Comparison of ENCODE assay signal across 8 mouse cellular contexts in the genomic region with DNA sequence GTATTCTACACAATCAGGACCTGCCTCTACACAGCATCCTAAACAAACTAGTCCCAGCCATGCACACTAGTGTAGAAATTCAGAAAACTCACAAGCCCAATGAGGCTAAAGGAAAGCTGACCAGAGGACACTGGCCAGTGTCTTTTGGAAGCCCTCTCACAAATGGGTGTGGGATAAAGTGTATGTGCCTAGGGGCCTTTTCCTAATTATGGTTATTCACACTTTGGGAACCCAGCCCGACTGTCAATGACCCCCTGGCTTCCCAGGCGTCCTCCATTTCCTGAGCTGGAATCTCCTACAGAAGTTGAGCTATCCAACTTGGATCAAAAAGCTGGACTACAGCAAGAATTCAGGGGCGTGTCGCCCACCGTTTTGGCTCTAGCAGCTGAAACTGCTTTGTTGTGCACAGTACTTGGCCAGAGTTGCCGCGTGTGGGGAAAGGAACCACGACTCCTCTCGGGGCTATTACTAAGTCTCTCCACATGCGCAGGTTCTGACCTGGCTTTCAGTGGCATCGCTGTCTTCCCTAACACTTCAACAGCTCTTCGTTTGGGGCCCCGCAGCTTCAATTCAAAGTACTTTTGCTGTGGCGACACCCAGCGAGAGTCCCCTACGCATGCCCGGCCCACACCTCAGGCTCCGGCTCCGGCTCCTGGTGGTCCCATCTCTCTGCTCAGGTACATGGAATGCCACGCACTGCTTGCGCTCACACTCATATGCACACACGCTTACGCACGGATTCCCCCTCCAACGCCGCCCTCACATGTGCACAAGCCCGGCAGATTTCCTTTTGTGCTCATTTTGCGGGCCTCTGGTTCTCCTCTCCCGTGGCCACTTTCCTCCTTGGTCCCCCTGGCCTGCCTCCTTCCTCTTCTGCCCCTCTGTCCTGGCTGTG. TPM values are rescaled to one million over a fixed set of nuclear protein-coding genes. Genes with fewer than 3 reads are reported as not detected.
DNase-seq lines count a peak whose midpoint lies in the region; ATAC-seq and TF ChIP-seq lines count a peak whose summit lies in the region.

No protein-coding gene starts in this region.

- H3K36me3 ChIP-seq in lung, embryonic 14.5 days (ENCODE audit: insufficient read depth): no peaks in the 10 kb centered on the region
- no peaks in the 10 kb centered on the region for H3K36me3 ChIP-seq in intestine, embryonic 16.5 days (ENCODE audit: control insufficient read depth, insufficient read depth, low read length)

- ATAC-seq in lung, embryonic 14.5 days (ENCODE audit: insufficient read depth): no peak
- no peak for ATAC-seq in intestine, embryonic 16.5 days

- no peak for TF ChIP-seq POLR2A in olfactory bulb, adult 2 months (IDR thresholded peaks at IDR 0.05; ENCODE audit: insufficient read depth, low read depth, low read length)

- no peaks in the 10 kb centered on the region for H3K4me1 ChIP-seq in lung, embryonic 14.5 days (ENCODE audit: insufficient read depth)
- peaks cover 5% of the 10 kb centered on the region; the same call in 1 of the 2 replicates for H3K4me1 ChIP-seq in intestine, embryonic 16.5 days (ENCODE audit: control insufficient read depth, insufficient read depth, low read length)
- H3K4me1 ChIP-seq in olfactory bulb, adult 2 months (ENCODE audit: control insufficient read depth, insufficient read depth, low read length): peaks cover 21% of the 10 kb centered on the region

- peaks cover 65% of the 10 kb centered on the region for H3K27me3 ChIP-seq in lung, embryonic 14.5 days (ENCODE audit: insufficient read depth, low read length)
- peaks cover 63% of the 10 kb centered on the region for H3K27me3 ChIP-seq in intestine, embryonic 16.5 days (replicated peaks; ENCODE audit: control insufficient read depth, insufficient read depth, low read length)

- no peak overlapping the region for H3K9ac ChIP-seq in lung, embryonic 14.5 days
- no peak overlapping the region for H3K9ac ChIP-seq in intestine, embryonic 16.5 days (ENCODE audit: low read depth, low read length)

- H3K9me3 ChIP-seq in lung, embryonic 14.5 days (ENCODE audit: low read depth, low read length): no peaks in the 10 kb centered on the region
- no peaks in the 10 kb centered on the region for H3K9me3 ChIP-seq in intestine, embryonic 16.5 days (ENCODE audit: control insufficient read depth, low read length)

- peak overlapping the region; percentile 37; the same call in 1 of the 2 replicates for H3K4me3 ChIP-seq in lung, embryonic 14.5 days (ENCODE audit: low read depth, low read length)
- no peak overlapping the region for H3K4me3 ChIP-seq in intestine, embryonic 16.5 days (ENCODE audit: low read length)
- H3K4me3 ChIP-seq in olfactory bulb, adult 2 months (ENCODE audit: insufficient read depth, low read depth, low read length): peak overlapping the region; percentile 41

- TF ChIP-seq CTCF in lung, embryonic 14.5 days (IDR thresholded peaks at IDR 0.05; ENCODE audit: low read depth): no peak
- TF ChIP-seq CTCF in olfactory bulb, adult 2 months (IDR thresholded peaks at IDR 0.05; ENCODE audit: insufficient read depth, low read depth, low read length): no peak

- no peak for DNase-seq in lung, embryonic 14.5 days
- no peak for DNase-seq in lung, postnatal 25 days (ENCODE audit: low spot score)
- DNase-seq in embryo, embryonic 11 days: peak; percentile 62
- DNase-seq in thymus, postnatal 4 days: no peak
- DNase-seq in adipocyte (ENCODE audit: low spot score): no peak
- no peak for DNase-seq in ovary, postnatal 36 days (ENCODE audit: low spot score)

- H3K4me2 ChIP-seq in lung, embryonic 14.5 days: peak overlapping the region; percentile 67
- H3K4me2 ChIP-seq in intestine, embryonic 16.5 days (ENCODE audit: low read depth, low read length): 0 out of 2 replicates have a peak overlapping the region, but pooled peaks have one; percentile 38

- H3K27ac ChIP-seq in lung, embryonic 14.5 days (ENCODE audit: low read depth): no peak overlapping the region
- no peak overlapping the region for H3K27ac ChIP-seq in intestine, embryonic 16.5 days (ENCODE audit: low read length)
- H3K27ac ChIP-seq in olfactory bulb, adult 2 months (ENCODE audit: insufficient read depth, low read depth, low read length): no peak overlapping the region

- WGBS in lung, embryonic 14.5 days: 4% methylated on average over 29 of the region's 29 CpGs
- WGBS in intestine, embryonic 16.5 days: 5% methylated on average over 29 of the region's 29 CpGs
- WGBS in olfactory bulb, adult 2 months: 13% methylated on average over 29 of the region's 29 CpGs

RNA-seq across cellular contexts. Expression of a gene that starts 1.1 kb away (rescaled TPM):
- polyA plus RNA-seq in lung, embryonic 14.5 days (2014; fragmentation: Nextera tagmentation; extraction: Ambion mirVana): not detected in 2 replicates
- polyA plus RNA-seq in intestine, embryonic 16.5 days (2015; fragmentation: Nextera tagmentation; extraction: Ambion mirVana): not detected in 2 replicates
- polyA plus RNA-seq in olfactory bulb, adult 2 months (2012; ENCODE audit: insufficient read depth, insufficient read length, low replicate concordance, missing spikeins): not detected in 2 replicates

RNA-seq across cellular contexts. Expression of a gene that starts 15.6 kb away (rescaled TPM):
- polyA plus RNA-seq in lung, embryonic 14.5 days (2014; fragmentation: Nextera tagmentation; extraction: Ambion mirVana): not detected in 2 replicates
- not detected in 2 replicates for polyA plus RNA-seq in intestine, embryonic 16.5 days (2015; fragmentation: Nextera tagmentation; extraction: Ambion mirVana)
- not detected in 2 replicates for polyA plus RNA-seq in olfactory bulb, adult 2 months (2012; ENCODE audit: insufficient read depth, insufficient read length, low replicate concordance, missing spikeins)

RNA-seq across cellular contexts. Expression of a gene that starts 25.4 kb away (rescaled TPM):
- not detected in 2 replicates for polyA plus RNA-seq in lung, embryonic 14.5 days (2014; fragmentation: Nextera tagmentation; extraction: Ambion mirVana)
- polyA plus RNA-seq in intestine, embryonic 16.5 days (2015; fragmentation: Nextera tagmentation; extraction: Ambion mirVana): not detected in 2 replicates
- polyA plus RNA-seq in olfactory bulb, adult 2 months (2012; ENCODE audit: insufficient read depth, insufficient read length, low replicate concordance, missing spikeins): not detected in 2 replicates

RNA-seq across cellular contexts. Expression of a gene that starts 40.5 kb away (rescaled TPM):
- polyA plus RNA-seq in lung, embryonic 14.5 days (2014; fragmentation: Nextera tagmentation; extraction: Ambion mirVana): not detected in 2 replicates
- not detected in 2 replicates for polyA plus RNA-seq in intestine, embryonic 16.5 days (2015; fragmentation: Nextera tagmentation; extraction: Ambion mirVana)
- polyA plus RNA-seq in olfactory bulb, adult 2 months (2012; ENCODE audit: insufficient read depth, insufficient read length, low replicate concordance, missing spikeins): not detected in 2 replicates
